Mouse (Mus musculus) hindbrain, embryonic 11.5 days (tissue): ENCODE measurements around the gene B4galt4. TPM values are rescaled to one million over a fixed set of nuclear protein-coding genes. Genes with fewer than 3 reads are reported as not detected.

Experiments used
- ATAC-seq: fragments of 200-750 bp; cut with Nextera tagmentation; 2 replicates; pipeline ENCODE4 v1.8.0; 2017; ENCODE audit warnings: mild to moderate bottlenecking, moderate TSS enrichment, moderate library complexity; ENCODE audit not compliant: low FRiP score
- DNase-seq: peaks from one replicate; pipeline ENCODE4 v3.0.0-alpha.2; 2015; ENCODE audit warnings: low spot score
- H3K27ac ChIP-seq: fragments of 300-500 bp; sonication (generic); 2 replicates; pipeline ENCODE4 v1.5.1; 2014; ENCODE audit warnings: mild to moderate bottlenecking, low read depth, low read length
- H3K27me3 ChIP-seq: fragments of 300-500 bp; sonication (generic); 2 replicates; pipeline ENCODE4 v1.6.1; 2014; ENCODE audit warnings: mild to moderate bottlenecking, low read length, moderate library complexity, mixed read lengths; ENCODE audit not compliant: control insufficient read depth, insufficient read depth
- H3K36me3 ChIP-seq: fragments of 300-500 bp; sonication (generic); 2 replicates; pipeline ENCODE4 v1.6.1; 2014; ENCODE audit warnings: mild to moderate bottlenecking, low read length, moderate library complexity, mixed read lengths; ENCODE audit not compliant: control insufficient read depth, insufficient read depth
- H3K4me1 ChIP-seq: fragments of 300-500 bp; sonication (generic); replicated peaks from 2 replicates; pipeline ENCODE4 v1.6.1; 2014; ENCODE audit warnings: low read length, mixed read lengths; ENCODE audit not compliant: control insufficient read depth, insufficient read depth
- H3K4me2 ChIP-seq: fragments of 300-500 bp; sonication (generic); replicated peaks from 2 replicates; pipeline ENCODE4 v1.6.1; 2014; ENCODE audit warnings: mild to moderate bottlenecking, low read depth, low read length
- H3K4me3 ChIP-seq: fragments of 300-500 bp; sonication (generic); 2 replicates; pipeline ENCODE4 v1.5.1; 2014; ENCODE audit warnings: low read depth, low read length
- H3K9ac ChIP-seq: fragments of 300-500 bp; sonication (generic); 2 replicates; pipeline ENCODE4 v1.6.1; 2014; ENCODE audit warnings: low read depth, low read length
- H3K9me3 ChIP-seq: fragments of 300-500 bp; sonication (generic); 2 replicates; pipeline ENCODE4 v1.6.1; 2016; ENCODE audit warnings: low read length; ENCODE audit not compliant: control insufficient read depth
- WGBS: fragments of 180-500 bp; shearing (Covaris S2); extraction: QIAGEN DNeasy Blood & Tissue Kit; methylation state at CpG from one replicate; pipeline ENCODE4 v1.1.7; 2014; 5-methylcytosine and 5-hydroxymethylcytosine counted together
- polyA plus RNA-seq: library from polyadenylated mRNA; unstranded; fragments of >200 nt; fragmentation: Nextera tagmentation; extraction: Ambion mirVana; gene quantifications from 2 replicates; pipeline ENCODE4 v1.2.1, GENCODE M21; 2014

The B4galt4 gene
- polyA plus RNA-seq, 1 experiment from 2014 or later = 31.1 TPM

DNA sequence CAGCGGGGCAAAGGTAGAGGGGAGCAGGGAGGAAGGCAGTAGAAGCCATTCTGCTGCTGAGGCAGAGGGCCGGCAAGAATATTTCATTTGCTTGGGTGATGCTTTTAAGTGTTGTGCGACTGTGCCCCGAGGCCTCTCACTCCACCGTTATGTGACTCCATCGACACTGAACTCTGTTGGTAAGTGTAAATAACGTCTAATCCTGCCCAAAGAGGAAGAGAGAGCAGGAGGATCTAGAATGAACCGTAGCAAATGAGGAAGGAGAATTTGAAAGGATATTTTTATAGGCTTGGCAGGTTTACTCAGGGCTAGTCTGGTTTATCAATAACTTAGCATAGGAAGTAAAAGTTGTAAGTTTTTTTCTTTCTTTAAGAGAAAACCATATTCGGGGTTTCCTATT, 27.5 kb downstream of the B4galt4 start:
- Histone ChIP-seq H3K4me1 (no peaks in the 10 kb centered on the region), H3K9ac (no peak overlapping the region), H3K4me2 (no peak overlapping the region), H3K9me3 (no peaks in the 10 kb centered on the region), H3K27ac (no peak overlapping the region), H3K4me3 (no peak overlapping the region), H3K27me3 (no peaks in the 10 kb centered on the region), H3K36me3 (no peaks in the 10 kb centered on the region)
- WGBS = 87% methylated on average over 9 of the region's 9 CpGs
- DNase-seq = no peak
- no peak for ATAC-seq

GRCm38 (mm10) chr16:38771145-38771544, 29.1 kb downstream of the B4galt4 start:
- Histone ChIP-seq H3K36me3 (no peaks in the 10 kb centered on the region), H3K4me1 (no peaks in the 10 kb centered on the region), H3K4me3 (no peak overlapping the region), H3K4me2 (no peak overlapping the region), H3K27ac (no peak overlapping the region), H3K9ac (no peak overlapping the region), H3K27me3 (no peaks in the 10 kb centered on the region), H3K9me3 (no peaks in the 10 kb centered on the region)
- WGBS = 94% methylated on average over 6 of the region's 6 CpGs
- DNase-seq (no peak), ATAC-seq (no peak)

GRCm38 (mm10) chr16:38772906-38773496, 30.9 kb downstream of the B4galt4 start:
- H3K4me1 ChIP-seq = no peaks in the 10 kb centered on the region

GRCm38 (mm10) chr16:38774964-38775746, 33.1 kb downstream of the B4galt4 start:
- H3K9me3 ChIP-seq = no peaks in the 10 kb centered on the region
- H3K9ac ChIP-seq = no peak overlapping the region
- H3K27ac ChIP-seq = no peak overlapping the region
- DNase-seq (no peak), ATAC-seq (no peak)
- no peak overlapping the region for H3K4me2 ChIP-seq
- WGBS = 68% methylated on average over 7 of the region's 7 CpGs
- no peak overlapping the region for H3K4me3 ChIP-seq
- no peaks in the 10 kb centered on the region for H3K4me1 ChIP-seq
- H3K36me3 ChIP-seq = no peaks in the 10 kb centered on the region
- H3K27me3 ChIP-seq = no peaks in the 10 kb centered on the region

More at GRCm38 (mm10) chr16:38772906-38773496, 30.9 kb downstream of the B4galt4 start:
- DNase-seq = no peak
- ATAC-seq = no peak
- Histone ChIP-seq H3K27ac (no peak overlapping the region), H3K36me3 (no peaks in the 10 kb centered on the region), H3K9ac (no peak overlapping the region), H3K9me3 (no peaks in the 10 kb centered on the region), H3K4me2 (no peak overlapping the region), H3K27me3 (no peaks in the 10 kb centered on the region), H3K4me3 (no peak overlapping the region)
- WGBS = 55% methylated on average over 12 of the region's 12 CpGs

- H3K36me3 ChIP-seq = no peaks in the 10 kb centered on the region
- H3K9ac ChIP-seq = no peak overlapping the region
- no peaks in the 10 kb centered on the region for H3K27me3 ChIP-seq
- 64% methylated on average over 6 of the region's 6 CpGs for WGBS
- DNase-seq (no peak), ATAC-seq (no peak)
- no peak overlapping the region for H3K4me3 ChIP-seq
- H3K27ac ChIP-seq = no peak overlapping the region
- no peak overlapping the region for H3K4me2 ChIP-seq
- H3K4me1 ChIP-seq = no peaks in the 10 kb centered on the region
- H3K9me3 ChIP-seq = no peaks in the 10 kb centered on the region
Observed at GRCm38 (mm10) chr16:38776342-38776741, 34.3 kb downstream of the B4galt4 start.

GRCm38 (mm10) chr16:38780960-38781572, 39.0 kb downstream of the B4galt4 start:
- no peak for ATAC-seq
- no peaks in the 10 kb centered on the region for H3K9me3 ChIP-seq
- WGBS = 95% methylated on average over 7 of the region's 7 CpGs
- no peaks in the 10 kb centered on the region for H3K27me3 ChIP-seq
- H3K4me1 ChIP-seq = no peaks in the 10 kb centered on the region
- no peak overlapping the region for H3K4me3 ChIP-seq
- no peak overlapping the region for H3K27ac ChIP-seq
- no peak overlapping the region for H3K9ac ChIP-seq
- no peak for DNase-seq
- H3K4me2 ChIP-seq = no peak overlapping the region
- no peaks in the 10 kb centered on the region for H3K36me3 ChIP-seq

- WGBS = 80% methylated on average over 2 of the region's 2 CpGs
- ATAC-seq (no peak), DNase-seq (no peak)
- Histone ChIP-seq H3K27ac (no peak overlapping the region), H3K9me3 (no peaks in the 10 kb centered on the region), H3K27me3 (no peaks in the 10 kb centered on the region), H3K36me3 (no peaks in the 10 kb centered on the region), H3K9ac (no peak overlapping the region), H3K4me2 (no peak overlapping the region), H3K4me1 (no peaks in the 10 kb centered on the region), H3K4me3 (no peak overlapping the region)
Observed at GRCm38 (mm10) chr16:38781946-38782345, 39.9 kb downstream of the B4galt4 start.

DNA sequence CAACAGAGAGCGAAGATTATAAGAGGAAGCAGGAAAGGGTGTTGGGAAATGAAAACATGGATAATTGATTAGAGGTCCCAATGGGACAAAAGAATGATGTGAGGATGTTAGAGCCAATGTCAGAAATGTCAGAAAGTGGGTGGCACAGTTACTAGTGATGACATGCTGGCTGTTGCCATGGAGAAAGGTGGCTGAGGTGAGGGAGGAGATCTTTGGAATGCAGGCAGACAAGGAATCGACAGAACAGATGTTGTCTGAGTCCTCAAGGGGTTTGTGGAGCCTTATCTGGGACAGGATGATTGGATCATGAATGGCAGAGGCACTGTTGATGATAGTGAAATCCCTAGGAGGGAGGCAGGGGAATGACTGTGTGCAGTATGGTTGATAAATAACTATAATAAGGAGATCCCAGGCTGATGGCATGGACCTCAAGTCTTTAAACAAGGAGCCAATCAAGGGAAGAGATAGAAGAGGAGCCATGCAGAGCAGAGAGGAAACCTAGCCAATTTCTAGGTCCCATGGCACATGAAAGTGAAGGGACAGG, 40.5 kb downstream of the B4galt4 start:
- Histone ChIP-seq H3K4me3 (no peak overlapping the region), H3K36me3 (no peaks in the 10 kb centered on the region), H3K27ac (no peak overlapping the region), H3K27me3 (no peaks in the 10 kb centered on the region), H3K9me3 (no peaks in the 10 kb centered on the region), H3K4me2 (no peak overlapping the region), H3K9ac (no peak overlapping the region), H3K4me1 (no peaks in the 10 kb centered on the region)
- DNase-seq = no peak
- ATAC-seq = no peak
- WGBS = 49% methylated on average over 2 of the region's 2 CpGs
